Comparison of ENCODE assay signal across 9 mouse cellular contexts in genomic region chr16:77594553-77594952, GRCm38 (mm10). TPM values are rescaled to one million over a fixed set of nuclear protein-coding genes. Genes with fewer than 3 reads are reported as not detected.
DNase-seq lines count a peak whose midpoint lies in the region; ATAC-seq lines count a peak whose summit lies in the region.
"Had no signal": no experiment of that assay in that cellular context is flagged by ENCODE, and none has a peak within 500 bp of the region (broad histone marks: within the 10 kb centered on the region; RNA-seq: fewer than 3 reads in every experiment).

No protein-coding gene starts in this region.

- no peaks in the 10 kb centered on the region for H3K4me1 ChIP-seq in kidney, embryonic 14.5 days (ENCODE audit: control insufficient read depth, insufficient read depth, low read length)
- peaks cover 27% of the 10 kb centered on the region for H3K4me1 ChIP-seq in forebrain, embryonic 13.5 days
- peaks cover 9% of the 10 kb centered on the region for H3K4me1 ChIP-seq in midbrain, embryonic 15.5 days

- no peak for ATAC-seq in kidney, embryonic 14.5 days (ENCODE audit: low FRiP score, low TSS enrichment)
- peak; percentile 72 for ATAC-seq in forebrain, embryonic 13.5 days
- ATAC-seq in midbrain, embryonic 15.5 days (replicated peaks) = peak; percentile 67

- H3K4me2 ChIP-seq in kidney, embryonic 14.5 days (replicated peaks; ENCODE audit: low read depth, low read length) = no peak overlapping the region
- H3K4me2 ChIP-seq in forebrain, embryonic 13.5 days = peak overlapping the region; percentile 56
- H3K4me2 ChIP-seq in midbrain, embryonic 15.5 days = peak overlapping the region; percentile 53

- DNase-seq in kidney, adult 11 months = peak; percentile 14
- DNase-seq in heart, postnatal 14 days = peak; percentile 55 to 75
- peak; percentile 81 to 89 for DNase-seq in layer of hippocampus, postnatal 14 days (ENCODE audit: low spot score in 2 of 2)
- DNase-seq in testis, postnatal 14 days (ENCODE audit: low spot score) = peak; percentile 40
- no peak for DNase-seq in spleen, postnatal 10 days (ENCODE audit: low spot score in 2 of 2)

- H3K4me3 ChIP-seq in kidney, embryonic 14.5 days (ENCODE audit: low read length) = no peak overlapping the region
- peak overlapping the region; percentile 36 for H3K4me3 ChIP-seq in forebrain, embryonic 13.5 days
- H3K4me3 ChIP-seq in midbrain, embryonic 15.5 days = peak overlapping the region; percentile 36
- H3K4me3 ChIP-seq: erythroblast, embryonic 14.5 days had no signal

- WGBS in kidney, embryonic 14.5 days = 73% methylated on average over 13 of the region's 13 CpGs
- WGBS in forebrain, embryonic 13.5 days = 21% methylated on average over 13 of the region's 13 CpGs
- 24% methylated on average over 13 of the region's 13 CpGs for WGBS in midbrain, embryonic 15.5 days

- H3K9ac ChIP-seq in kidney, embryonic 14.5 days (ENCODE audit: low read depth, low read length) = no peak overlapping the region
- peak overlapping the region; percentile 67 for H3K9ac ChIP-seq in forebrain, embryonic 13.5 days
- peak overlapping the region; percentile 42 for H3K9ac ChIP-seq in midbrain, embryonic 15.5 days

- no peak overlapping the region for H3K27ac ChIP-seq in kidney, embryonic 14.5 days (ENCODE audit: low read depth, low read length)
- H3K27ac ChIP-seq in forebrain, embryonic 13.5 days = peak overlapping the region; percentile 88
- peak overlapping the region; percentile 89 for H3K27ac ChIP-seq in midbrain, embryonic 15.5 days

- intact Hi-C loops in heart, postnatal 14 days (cut with DNase I) = loop anchor here (2.0 kb wide), 1 partner anchor 92 kb away; no protein-coding TSS in a partner anchor

- no peaks in the 10 kb centered on the region for H3K36me3 ChIP-seq in kidney, embryonic 14.5 days (ENCODE audit: control insufficient read depth, insufficient read depth, low read length)
- H3K36me3 ChIP-seq in forebrain, embryonic 13.5 days (ENCODE audit: poor library complexity, severe bottlenecking) = peaks cover 9% of the 10 kb centered on the region
- H3K36me3 ChIP-seq in midbrain, embryonic 15.5 days (replicated peaks) = no peaks in the 10 kb centered on the region

- no peaks in the 10 kb centered on the region for H3K27me3 ChIP-seq in kidney, embryonic 14.5 days (ENCODE audit: control insufficient read depth, insufficient read depth, low read length)
- no peaks in the 10 kb centered on the region for H3K27me3 ChIP-seq in forebrain, embryonic 13.5 days
- no peaks in the 10 kb centered on the region for H3K27me3 ChIP-seq in midbrain, embryonic 15.5 days (replicated peaks)

- H3K9me3 ChIP-seq in kidney, embryonic 14.5 days (ENCODE audit: control insufficient read depth, low read length) = no peaks in the 10 kb centered on the region
- H3K9me3 ChIP-seq in forebrain, embryonic 13.5 days (replicated peaks) = no peaks in the 10 kb centered on the region
- H3K9me3 ChIP-seq in midbrain, embryonic 15.5 days = no peaks in the 10 kb centered on the region

RNA-seq across cellular contexts. Expression of gene Gm11146, which starts 7.3 kb away (rescaled TPM):
- not detected in 2 replicates for polyA plus RNA-seq in kidney, embryonic 14.5 days (2014; fragmentation: Nextera tagmentation; extraction: Ambion mirVana)
- not detected in 2 replicates for polyA plus RNA-seq in forebrain, embryonic 13.5 days (2015; fragmentation: Nextera tagmentation; extraction: Ambion mirVana)
- not detected for total RNA-seq in heart, postnatal 14 days (2021)
- total RNA-seq in layer of hippocampus, postnatal 14 days (2021) = not detected
- polyA plus RNA-seq in midbrain, embryonic 15.5 days (2015; fragmentation: Nextera tagmentation; extraction: Ambion mirVana) = not detected in 2 replicates
- polyA plus RNA-seq: erythroblast, embryonic 14.5 days had no signal

Comparison
In these comparisons a context has a peak if more than half of its experiments do, and no peak if none do; other contexts are left out.
1. DNase-seq: peak in kidney, adult 11 months (single experiment), heart, postnatal 14 days (2 of 2), layer of hippocampus, postnatal 14 days (2 of 2) and testis, postnatal 14 days (single experiment); none in spleen, postnatal 10 days (0 of 2).